Mouse (Mus musculus) C2C12 (cell line): ENCODE data around the gene E2f8. TPM values are rescaled to one million over a fixed set of nuclear protein-coding genes. Genes with fewer than 3 reads are reported as not detected.

Source experiments
- H3K27me3 ChIP-seq: one replicate; pipeline ENCODE4 v1.6.1; 2011; ENCODE audit not compliant: control insufficient read depth, insufficient read depth, insufficient read length
- H3K36me3 ChIP-seq: one replicate; pipeline ENCODE4 v1.6.1; 2011; ENCODE audit not compliant: control insufficient read depth, insufficient read depth
- H3K4me3 ChIP-seq: one replicate; pipeline ENCODE4 v1.5.1; 2011; ENCODE audit warnings: mild to moderate bottlenecking, control low read depth; ENCODE audit not compliant: poor library complexity, insufficient read depth, severe bottlenecking
- H3K79me2 ChIP-seq: one replicate; pipeline ENCODE4 v1.6.1; 2011; ENCODE audit not compliant: control insufficient read depth, insufficient read depth
- H3K79me3 ChIP-seq: one replicate; pipeline ENCODE4 v1.6.1; 2011; ENCODE audit warnings: low read depth, control low read depth
- H3ac ChIP-seq: one replicate; pipeline ENCODE3; 2011; ENCODE audit warnings: low read depth; ENCODE audit not compliant: control insufficient read depth, insufficient read length
- CEBPB ChIP-seq: IDR thresholded peaks from one replicate; pipeline ENCODE4 v1.6.1; 2011; ENCODE audit warnings: low read depth, mild to moderate bottlenecking, control low read depth, moderate library complexity
- CTCF ChIP-seq: IDR thresholded peaks from one replicate; pipeline ENCODE4 v1.5.1; 2011; ENCODE audit not compliant: control insufficient read depth, insufficient read depth, insufficient read length
- FOSL1 ChIP-seq: IDR thresholded peaks from one replicate; pipeline ENCODE4 v1.8.0; 2011; ENCODE audit warnings: mild to moderate bottlenecking, low read length; ENCODE audit not compliant: poor library complexity, insufficient read depth, severe bottlenecking
- MAX ChIP-seq: IDR thresholded peaks from one replicate; pipeline ENCODE4 v1.6.1; 2011; ENCODE audit warnings: mild to moderate bottlenecking, control low read depth
- MYOD1 ChIP-seq: IDR thresholded peaks from one replicate; pipeline ENCODE4 v1.6.1; 2011; ENCODE audit warnings: low read depth; ENCODE audit not compliant: control insufficient read depth, insufficient read length
- MYOG ChIP-seq: IDR thresholded peaks from one replicate; pipeline ENCODE4 v1.6.1; 2011; ENCODE audit not compliant: control insufficient read depth, insufficient read length; ENCODE audit errors: extremely low read depth
- USF1 ChIP-seq: IDR thresholded peaks from one replicate; pipeline ENCODE4 v1.6.1; 2011; ENCODE audit warnings: low read depth, mild to moderate bottlenecking, control low read depth, moderate library complexity
- polyA plus RNA-seq: library from polyadenylated mRNA; unstranded; fragments of >200 nt; fragmentation: generic; extraction: Trizol; gene quantifications from one replicate; pipeline ENCODE4 v1.2.1, GENCODE M21; 2012; ENCODE audit warnings: missing spikeins

Gene E2f8
- polyA plus RNA-seq, 1 experiment: 28.2 TPM

DNA sequence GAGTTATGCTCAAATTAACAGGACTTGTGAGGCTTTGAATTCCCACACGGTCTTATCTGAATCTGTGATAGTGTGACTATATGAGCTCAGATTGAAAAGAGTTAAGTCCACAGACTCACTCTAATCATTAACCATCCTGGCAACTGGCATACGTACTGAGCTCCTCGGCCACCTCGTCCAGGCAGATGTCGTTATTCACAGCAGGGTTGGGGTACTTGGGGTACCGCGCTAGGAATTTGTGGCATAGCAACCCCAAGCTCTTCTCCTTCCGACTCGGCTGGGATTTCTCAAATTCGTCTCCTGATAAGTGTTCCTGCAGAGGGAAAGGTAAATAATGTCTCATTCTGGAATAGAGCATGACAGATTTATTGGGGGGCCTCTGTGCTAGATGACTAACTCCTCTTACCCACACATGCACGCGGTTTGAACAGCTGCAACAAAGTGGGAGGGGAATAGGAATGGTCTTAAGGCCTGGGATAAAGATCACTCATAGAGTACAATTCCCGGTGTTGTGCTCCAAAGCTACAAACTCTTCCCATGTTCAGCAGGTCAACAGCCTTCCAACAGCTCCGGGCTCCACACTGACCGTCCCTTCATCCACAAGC lies 3.5 kb downstream of the E2f8 start:
- no peaks in the 10 kb centered on the region for H3K27me3 ChIP-seq
- H3ac ChIP-seq: peak overlapping the region; percentile 66
- H3K4me3 ChIP-seq: no peak overlapping the region
- peaks cover 66% of the 10 kb centered on the region for H3K36me3 ChIP-seq
- TF ChIP-seq MYOD1: peak; percentile 95
- TF ChIP-seq FOSL1: peak; percentile 58
- no peak for TF ChIP-seq MYOG
- TF ChIP-seq CTCF: no peak
- TF ChIP-seq MAX: peak; percentile 59
- peaks cover 80% of the 10 kb centered on the region for H3K79me2 ChIP-seq
- peaks cover 51% of the 10 kb centered on the region for H3K79me3 ChIP-seq

- no peak overlapping the region for H3ac ChIP-seq
- H3K4me3 ChIP-seq: no peak overlapping the region
- peaks cover 54% of the 10 kb centered on the region for H3K79me3 ChIP-seq
- peaks cover 80% of the 10 kb centered on the region for H3K36me3 ChIP-seq
- no peaks in the 10 kb centered on the region for H3K27me3 ChIP-seq
- no peak for TF ChIP-seq USF1
- TF ChIP-seq MYOG: no peak
- TF ChIP-seq CTCF: peak; percentile 16
- TF ChIP-seq MYOD1: no peak
- no peak for TF ChIP-seq FOSL1
- H3K79me2 ChIP-seq: peaks cover 71% of the 10 kb centered on the region
These were observed 4.9 kb downstream of the E2f8 start for GRCm38 (mm10) chr7:48876526-48876925.

DNA sequence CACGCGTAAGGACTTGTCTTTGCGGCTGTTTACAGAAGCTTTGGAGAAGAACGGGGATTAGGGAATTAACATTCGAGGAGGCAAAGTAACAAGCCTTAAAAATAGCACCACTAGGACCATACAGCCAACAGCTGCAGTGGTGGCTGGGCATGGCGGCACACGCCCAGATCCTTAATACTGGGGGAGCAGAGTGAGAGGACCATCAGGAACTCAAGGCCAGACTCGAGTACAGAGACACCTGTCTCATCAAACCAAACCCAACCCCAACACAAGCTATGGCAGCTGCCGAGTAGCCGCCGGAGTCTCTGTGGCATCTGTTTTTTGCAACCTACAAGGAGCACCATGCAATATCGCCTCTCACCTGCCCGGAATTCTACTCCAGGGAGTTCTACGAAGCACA lies 6.3 kb downstream of the E2f8 start:
- peaks cover 92% of the 10 kb centered on the region for H3K36me3 ChIP-seq
- peaks cover 47% of the 10 kb centered on the region for H3K79me3 ChIP-seq
- no peak overlapping the region for H3ac ChIP-seq
- H3K4me3 ChIP-seq: no peak overlapping the region
- H3K79me2 ChIP-seq: peaks cover 63% of the 10 kb centered on the region
- TF ChIP-seq CEBPB: no peak
- TF ChIP-seq MYOD1: no peak
- no peak for TF ChIP-seq CTCF
- TF ChIP-seq USF1: no peak
- TF ChIP-seq FOSL1: no peak
- no peak for TF ChIP-seq MYOG
- no peak for TF ChIP-seq MAX
- no peaks in the 10 kb centered on the region for H3K27me3 ChIP-seq

DNA sequence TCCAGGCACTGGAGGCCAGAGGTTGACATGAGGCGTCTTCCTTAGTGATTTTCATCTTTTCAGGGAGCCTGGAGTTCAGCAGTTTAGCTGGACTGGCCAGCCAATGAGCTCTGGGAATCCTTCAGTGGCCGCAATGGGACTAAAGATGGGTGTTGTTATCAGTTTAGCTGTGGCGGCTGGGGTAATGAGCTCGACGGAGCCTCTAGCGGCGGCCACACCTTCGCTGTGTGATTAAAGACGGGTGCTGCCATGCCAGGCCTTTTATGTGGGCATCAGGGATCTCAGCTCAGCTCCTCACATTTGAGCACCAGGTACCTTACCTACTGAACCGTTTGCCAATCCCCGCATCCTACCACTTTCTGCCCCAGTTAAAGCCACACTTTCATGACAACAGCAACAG lies 10.1 kb downstream of the E2f8 start:
- peaks cover 26% of the 10 kb centered on the region for H3K79me2 ChIP-seq
- no peak overlapping the region for H3K4me3 ChIP-seq
- TF ChIP-seq MYOD1: no peak
- no peak for TF ChIP-seq CTCF
- no peak for TF ChIP-seq CEBPB
- no peak for TF ChIP-seq USF1
- TF ChIP-seq FOSL1: no peak
- no peak for TF ChIP-seq MAX
- no peak for TF ChIP-seq MYOG
- peaks cover 15% of the 10 kb centered on the region for H3K79me3 ChIP-seq
- no peaks in the 10 kb centered on the region for H3K27me3 ChIP-seq
- no peak overlapping the region for H3ac ChIP-seq
- H3K36me3 ChIP-seq: peaks cover 99% of the 10 kb centered on the region

GRCm38 (mm10) chr7:48870579-48871180 lies 10.7 kb downstream of the E2f8 start:
- no peak overlapping the region for H3ac ChIP-seq
- H3K79me3 ChIP-seq: peaks cover 12% of the 10 kb centered on the region
- peaks cover 20% of the 10 kb centered on the region for H3K79me2 ChIP-seq
- no peaks in the 10 kb centered on the region for H3K27me3 ChIP-seq
- TF ChIP-seq MYOD1 (no peak), MAX (no peak), CTCF (no peak), CEBPB (no peak), MYOG (no peak)
- no peak overlapping the region for H3K4me3 ChIP-seq
- H3K36me3 ChIP-seq: peaks cover 99% of the 10 kb centered on the region

DNA sequence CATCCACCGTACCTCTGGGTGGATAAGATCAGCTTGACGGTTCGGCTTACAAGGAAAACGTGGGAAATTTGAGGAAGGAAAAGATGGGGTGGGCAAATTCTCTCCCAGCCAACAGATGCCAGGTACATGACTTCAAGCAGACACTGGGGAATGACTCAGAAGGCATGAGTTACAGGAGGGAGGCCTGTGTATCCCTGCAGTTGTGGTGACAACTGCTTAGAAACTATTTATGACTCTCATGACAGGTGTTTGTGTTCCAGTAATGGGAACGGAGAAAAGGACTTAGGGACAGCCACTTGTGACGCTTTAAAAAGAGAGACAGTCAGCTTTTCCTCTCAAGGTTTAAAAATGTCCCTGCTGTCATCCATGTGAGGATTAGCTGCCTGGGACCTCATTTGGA lies 11.3 kb downstream of the E2f8 start:
- H3K36me3 ChIP-seq: peaks cover 99% of the 10 kb centered on the region
- H3K27me3 ChIP-seq: no peaks in the 10 kb centered on the region
- no peak for TF ChIP-seq CEBPB
- peak; percentile 65 for TF ChIP-seq MYOD1
- TF ChIP-seq MAX: no peak
- no peak for TF ChIP-seq MYOG

More for the DNA sequence above, 11.3 kb downstream of the E2f8 start:
- Histone ChIP-seq H3ac (no peak overlapping the region), H3K79me2 (peaks cover 14% of the 10 kb centered on the region), H3K4me3 (no peak overlapping the region), H3K79me3 (peaks cover 9% of the 10 kb centered on the region)
